Mouse (Mus musculus): Measurements from ENCODE around the gene Rbfox1.

- no peak for TF ChIP-seq GATA1 (IDR thresholded peaks at IDR 0.05; ENCODE audit: borderline replicate concordance, low read length)
- TF ChIP-seq FLI1 (IDR thresholded peaks at IDR 0.05; ENCODE audit: low read length): no peak
These were observed 511.7 kb downstream of the Rbfox1 start for GRCm38 (mm10) chr16:6396676-6397409.

Measured in megakaryocyte, embryonic 14.5 days (primary cell).